Mouse (Mus musculus) myocyte (in vitro differentiated cells): Measurements from ENCODE around the gene Gm20390.

ENCODE experiments used
- CEBPB ChIP-seq: IDR thresholded peaks from 2 replicates; pipeline ENCODE4 v1.6.1; 2011; ENCODE audit warnings: mild to moderate bottlenecking, moderate library complexity; ENCODE audit not compliant: poor library complexity, insufficient read depth, severe bottlenecking
- MAX ChIP-seq: IDR thresholded peaks from one replicate; pipeline ENCODE4 v1.6.1; 2011; ENCODE audit warnings: low read depth, mild to moderate bottlenecking, control low read depth
- MYOD1 ChIP-seq, 3 experiments: IDR thresholded peaks; one replicate each; pipeline ENCODE4 v1.6.1; 2011; ENCODE audit warnings: control low read depth in 2 of 3, low read depth in 2 of 3, mild to moderate bottlenecking in 2 of 3, moderate library complexity in 1 of 3; ENCODE audit not compliant: insufficient read length in 2 of 3, control insufficient read depth in 1 of 3
- POLR2A ChIP-seq: IDR thresholded peaks from one replicate; pipeline ENCODE4 v1.6.1; 2011; ENCODE audit warnings: low read depth, mild to moderate bottlenecking, control low read depth, moderate library complexity; ENCODE audit not compliant: insufficient read length
- REST ChIP-seq: IDR thresholded peaks from one replicate; pipeline ENCODE4 v1.6.1; 2011; ENCODE audit warnings: mild to moderate bottlenecking, control low read depth, moderate library complexity; ENCODE audit not compliant: insufficient read depth, insufficient read length
- SRF ChIP-seq: IDR thresholded peaks from one replicate; pipeline ENCODE4 v1.6.1; 2011; ENCODE audit warnings: low read depth; ENCODE audit not compliant: control insufficient read depth, insufficient read length
- TCF3 ChIP-seq: IDR thresholded peaks from one replicate; pipeline ENCODE4 v1.6.1; 2011; ENCODE audit warnings: low read depth, control low read depth; ENCODE audit not compliant: insufficient read length
- USF1 ChIP-seq: IDR thresholded peaks from one replicate; pipeline ENCODE4 v1.6.1; 2011; ENCODE audit warnings: low read depth, mild to moderate bottlenecking, control low read depth, moderate library complexity

- TF ChIP-seq POLR2A (no peak), MAX (no peak), USF1 (no peak), CEBPB (no peak), REST (no peak), SRF (no peak), MYOD1 (IDR thresholded peaks at IDR 0.05; ENCODE audit: control insufficient read depth in 1 of 3, insufficient read length in 2 of 3, low read depth in 2 of 3) (no peak), TCF3 (no peak)
Observed at GRCm38 (mm10) chr11:93979502-93980049, 11.5 kb upstream of the Gm20390 start.
